Comparison of ENCODE assay signal across 16 mouse cellular contexts in the genomic region with DNA sequence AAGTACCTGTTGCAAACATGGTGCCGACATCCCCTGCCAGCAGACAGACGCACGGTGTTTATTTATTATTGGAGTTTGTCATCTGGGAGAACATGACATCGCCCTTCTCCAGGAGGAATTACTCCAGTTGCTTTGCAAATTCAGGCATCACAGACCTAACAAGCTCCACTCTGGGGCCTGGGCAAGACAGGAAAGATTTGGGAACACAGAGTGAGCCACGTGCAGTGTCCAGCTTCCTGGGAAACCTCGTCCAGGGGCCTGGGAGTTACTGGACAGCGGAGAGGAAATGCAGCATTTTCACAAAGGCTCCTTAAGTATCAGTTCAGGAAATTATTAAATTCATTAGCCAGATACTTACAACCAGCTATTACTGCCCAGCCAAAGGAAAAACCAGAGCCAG.
DNase-seq lines count a peak whose midpoint lies in the region; ATAC-seq lines count a peak whose summit lies in the region.
"Had no signal": no experiment of that assay in that cellular context is flagged by ENCODE, and none has a peak within 500 bp of the region (broad histone marks: within the 10 kb centered on the region; RNA-seq: fewer than 3 reads in every experiment).

No protein-coding gene starts in this region.

- H3K27ac ChIP-seq in neural tube, embryonic 13.5 days (replicated peaks), result peak overlapping the region; percentile 42; the same call in 1 of the 2 replicates
- H3K27ac ChIP-seq: layer of hippocampus, adult 2 months; liver, embryonic 14.5 days; midbrain, embryonic 13.5 days had no signal

- H3K9me3 ChIP-seq in neural tube, embryonic 13.5 days, result no peaks in the 10 kb centered on the region
- H3K9me3 ChIP-seq: hindbrain, embryonic 15.5 days; midbrain, embryonic 13.5 days had no signal

- peaks cover 35% of the 10 kb centered on the region for H3K4me1 ChIP-seq in neural tube, embryonic 13.5 days (replicated peaks)

- no peak for ATAC-seq in neural tube, embryonic 13.5 days (ENCODE audit: low read depth)
- ATAC-seq: forebrain, postnatal 0 days had no signal

- no peak overlapping the region for H3K4me2 ChIP-seq in neural tube, embryonic 13.5 days
- H3K4me2 ChIP-seq: hindbrain, embryonic 15.5 days; midbrain, embryonic 13.5 days had no signal

- no peaks in the 10 kb centered on the region for H3K36me3 ChIP-seq in neural tube, embryonic 13.5 days
- H3K36me3 ChIP-seq: hindbrain, embryonic 15.5 days; midbrain, embryonic 13.5 days had no signal

- 43% methylated on average over 7 of the region's 7 CpGs for WGBS in neural tube, embryonic 13.5 days

- H3K27me3 ChIP-seq in neural tube, embryonic 13.5 days, result no peaks in the 10 kb centered on the region
- H3K27me3 ChIP-seq: hindbrain, embryonic 15.5 days; midbrain, embryonic 13.5 days had no signal

- H3K9ac ChIP-seq in neural tube, embryonic 13.5 days, result no peak overlapping the region
- H3K9ac ChIP-seq: forebrain, postnatal 0 days; hindbrain, embryonic 15.5 days; liver, embryonic 14.5 days; midbrain, embryonic 13.5 days had no signal

- peak; percentile 27 for DNase-seq in gastrocnemius, postnatal 25 days
- no peak for DNase-seq in gastrocnemius, postnatal 10 days
- no peak for DNase-seq in neural tube, embryonic 10.5 days (ENCODE audit: extremely low spot score, low spot score)
- peak; percentile 11 to 45 for DNase-seq in kidney, postnatal 25 days
- no peak for DNase-seq in cerebellum, postnatal 4 days (ENCODE audit: low spot score in 2 of 2)
- DNase-seq in layer of hippocampus, adult 18-20 months (ENCODE audit: low spot score in 2 of 2), result no peak
- no peak for DNase-seq in right cerebral cortex, postnatal 14 days
- DNase-seq: adrenal gland, adult 8-10 months; cerebellum, adult 2 months; forebrain, postnatal 0 days; lung, postnatal 4 days had no signal

- H3K4me3 ChIP-seq in neural tube, embryonic 13.5 days, result no peak overlapping the region
- H3K4me3 ChIP-seq: hindbrain, embryonic 15.5 days; layer of hippocampus, adult 2 months; midbrain, embryonic 13.5 days had no signal

Comparison
In these comparisons a context has a peak if more than half of its experiments do, and no peak if none do; other contexts are left out.
1. DNase-seq: peak in gastrocnemius, postnatal 25 days (single experiment) and kidney, postnatal 25 days (2 of 2); none in gastrocnemius, postnatal 10 days (single experiment), neural tube, embryonic 10.5 days (single experiment), cerebellum, postnatal 4 days (0 of 2), layer of hippocampus, adult 18-20 months (0 of 2) and right cerebral cortex, postnatal 14 days (single experiment).